Mouse (Mus musculus): ENCODE measurements around the gene Tac2. TPM values are rescaled to one million over a fixed set of nuclear protein-coding genes. Genes with fewer than 3 reads are reported as not detected.

The Tac2 gene
- polyA plus RNA-seq, 1 experiment from 2014 or later: 6.2 TPM

DNA sequence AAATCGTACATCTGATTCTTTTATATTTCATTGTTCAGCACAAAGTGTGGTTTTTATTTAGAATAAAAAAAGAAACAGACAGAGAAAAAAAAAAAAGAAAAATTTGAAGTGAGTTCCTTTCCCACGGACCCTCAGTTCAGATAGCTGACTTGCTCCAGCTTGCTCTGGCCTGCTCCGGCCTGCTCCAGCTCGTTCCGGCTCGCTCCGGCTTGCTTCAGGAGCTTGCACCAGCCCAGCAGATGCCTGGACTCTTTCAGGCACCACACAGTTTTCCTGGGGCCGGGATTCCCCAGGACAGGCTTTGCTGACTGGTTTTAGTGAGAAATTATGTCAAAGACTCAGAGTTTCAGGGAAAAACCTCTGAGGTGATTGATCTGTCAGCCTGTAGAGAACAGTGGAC lies 23.0 kb downstream of the Tac2 start:
- Histone ChIP-seq H3K4me2 (ENCODE audit: low read length) (no peak overlapping the region), H3K9ac (replicated peaks; ENCODE audit: low read depth, low read length) (no peak overlapping the region), H3K4me3 (replicated peaks; ENCODE audit: low read length) (no peak overlapping the region), H3K4me1 (replicated peaks; ENCODE audit: control insufficient read depth, insufficient read depth, low read length) (no peaks in the 10 kb centered on the region), H3K27me3 (replicated peaks; ENCODE audit: control insufficient read depth, insufficient read depth, low read length) (no peaks in the 10 kb centered on the region), H3K27ac (ENCODE audit: low read length) (no peak overlapping the region), H3K36me3 (ENCODE audit: control insufficient read depth, insufficient read depth) (peaks cover 28% of the 10 kb centered on the region), H3K9me3 (ENCODE audit: control insufficient read depth, low read length) (no peaks in the 10 kb centered on the region)
- no peak for ATAC-seq
- 93% methylated on average over 8 of the region's 8 CpGs for WGBS

DNA sequence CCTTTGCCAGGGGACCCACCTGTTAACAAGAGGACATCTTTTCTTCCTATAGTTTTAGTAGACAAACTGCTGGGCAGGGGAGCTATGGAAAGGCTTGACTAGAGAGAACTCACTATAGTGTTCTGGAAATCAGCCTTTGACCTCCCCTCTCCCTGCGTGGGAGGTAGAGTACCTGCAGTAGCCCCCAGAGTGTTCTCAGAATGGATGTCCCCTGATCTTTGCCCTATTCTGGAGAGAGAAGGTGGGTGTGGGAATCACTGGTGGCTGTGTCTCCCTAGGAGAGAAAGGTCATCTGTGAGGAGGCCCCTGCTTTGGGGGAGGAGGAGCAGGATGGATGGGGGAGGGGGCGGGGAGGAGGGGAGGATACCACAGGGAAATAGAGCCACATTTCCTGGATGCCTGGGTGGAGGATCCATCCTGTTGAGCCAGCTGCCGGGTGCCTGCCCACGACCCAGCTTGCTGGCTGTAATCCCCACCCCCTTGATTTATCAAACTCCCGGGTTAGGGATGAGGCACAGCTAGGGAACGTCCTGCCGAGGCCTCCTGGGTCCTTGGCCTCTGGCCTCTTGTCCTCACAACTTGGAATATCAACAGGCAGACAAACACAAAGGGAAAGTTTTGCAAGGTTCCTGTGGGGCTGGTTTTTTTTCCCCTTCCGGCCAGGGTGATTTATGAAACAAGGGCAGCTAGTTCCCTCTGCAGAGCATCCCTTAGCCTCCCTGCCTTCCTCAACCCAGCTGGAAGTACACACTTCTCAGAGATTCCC lies 24.8 kb downstream of the Tac2 start:
- H3K4me1 ChIP-seq (replicated peaks; ENCODE audit: control insufficient read depth, insufficient read depth, low read length): no peaks in the 10 kb centered on the region
- no peak overlapping the region for H3K9ac ChIP-seq (replicated peaks; ENCODE audit: low read depth, low read length)
- H3K36me3 ChIP-seq (ENCODE audit: control insufficient read depth, insufficient read depth): peaks cover 10% of the 10 kb centered on the region
- no peaks in the 10 kb centered on the region for H3K27me3 ChIP-seq (replicated peaks; ENCODE audit: control insufficient read depth, insufficient read depth, low read length)
- H3K4me2 ChIP-seq (ENCODE audit: low read length): no peak overlapping the region
- no peak overlapping the region for H3K27ac ChIP-seq (ENCODE audit: low read length)
- WGBS: 14% methylated on average over 7 of the region's 8 CpGs
- no peak overlapping the region for H3K4me3 ChIP-seq (replicated peaks; ENCODE audit: low read length)
- ATAC-seq: no peak
- no peaks in the 10 kb centered on the region for H3K9me3 ChIP-seq (ENCODE audit: control insufficient read depth, low read length)

GRCm38 (mm10) chr10:127750136-127750777 lies 26.0 kb downstream of the Tac2 start:
- Histone ChIP-seq H3K4me3 (replicated peaks; ENCODE audit: low read length) (peak overlapping the region; percentile 23; the same call in 1 of the 2 replicates), H3K9ac (replicated peaks; ENCODE audit: low read depth, low read length) (no peak overlapping the region), H3K27me3 (replicated peaks; ENCODE audit: control insufficient read depth, insufficient read depth, low read length) (no peaks in the 10 kb centered on the region), H3K9me3 (ENCODE audit: control insufficient read depth, low read length) (no peaks in the 10 kb centered on the region), H3K36me3 (ENCODE audit: control insufficient read depth, insufficient read depth) (peaks cover 5% of the 10 kb centered on the region; the same call in 1 of the 2 replicates), H3K27ac (ENCODE audit: low read length) (no peak overlapping the region), H3K4me2 (ENCODE audit: low read length) (peak overlapping the region; percentile 30), H3K4me1 (replicated peaks; ENCODE audit: control insufficient read depth, insufficient read depth, low read length) (no peaks in the 10 kb centered on the region)
- WGBS: 57% methylated on average over 24 of the region's 24 CpGs
- ATAC-seq: 0 out of 2 replicates have a peak, but pooled peaks have one; percentile 49

- no peak for ATAC-seq
- Histone ChIP-seq H3K9me3 (ENCODE audit: control insufficient read depth, low read length) (no peaks in the 10 kb centered on the region), H3K9ac (replicated peaks; ENCODE audit: low read depth, low read length) (no peak within 1 kb of the TSS), H3K4me1 (replicated peaks; ENCODE audit: control insufficient read depth, insufficient read depth, low read length) (no peaks in the 10 kb centered on the region), H3K27ac (ENCODE audit: low read length) (no peak within 1 kb of the TSS), H3K4me2 (ENCODE audit: low read length) (no peak within 1 kb of the TSS), H3K36me3 (ENCODE audit: control insufficient read depth, insufficient read depth) (0 out of 2 replicates have a peak, but pooled peaks cover 2% of the 10 kb centered on the region), H3K27me3 (replicated peaks; ENCODE audit: control insufficient read depth, insufficient read depth, low read length) (no peaks in the 10 kb centered on the region), H3K4me3 (replicated peaks; ENCODE audit: low read length) (no peak within 1 kb of the TSS)
- 74% methylated on average over 8 of the region's 8 CpGs for WGBS
Observed at GRCm38 (mm10) chr10:127751548-127751947, 27.3 kb downstream of the Tac2 start, which contains the start of gene Gpr182. Gpr182 (minus strand) TSS chr10:127751732.

GRCm38 (mm10) chr10:127754566-127755166 lies 30.4 kb downstream of the Tac2 start:
- Histone ChIP-seq H3K4me1 (replicated peaks; ENCODE audit: control insufficient read depth, insufficient read depth, low read length) (no peaks in the 10 kb centered on the region), H3K9ac (replicated peaks; ENCODE audit: low read depth, low read length) (no peak overlapping the region), H3K27me3 (replicated peaks; ENCODE audit: control insufficient read depth, insufficient read depth, low read length) (no peaks in the 10 kb centered on the region), H3K36me3 (ENCODE audit: control insufficient read depth, insufficient read depth) (no peaks in the 10 kb centered on the region), H3K9me3 (ENCODE audit: control insufficient read depth, low read length) (no peaks in the 10 kb centered on the region), H3K4me2 (ENCODE audit: low read length) (no peak overlapping the region), H3K27ac (ENCODE audit: low read length) (no peak overlapping the region), H3K4me3 (replicated peaks; ENCODE audit: low read length) (no peak overlapping the region)
- 76% methylated on average over 6 of the region's 6 CpGs for WGBS
- ATAC-seq: no peak

- WGBS: 66% methylated on average over 3 of the region's 3 CpGs
- H3K4me3 ChIP-seq (replicated peaks; ENCODE audit: low read length): no peak overlapping the region
- no peak for ATAC-seq
Observed at GRCm38 (mm10) chr10:127755246-127755645, 31.0 kb downstream of the Tac2 start.

DNA sequence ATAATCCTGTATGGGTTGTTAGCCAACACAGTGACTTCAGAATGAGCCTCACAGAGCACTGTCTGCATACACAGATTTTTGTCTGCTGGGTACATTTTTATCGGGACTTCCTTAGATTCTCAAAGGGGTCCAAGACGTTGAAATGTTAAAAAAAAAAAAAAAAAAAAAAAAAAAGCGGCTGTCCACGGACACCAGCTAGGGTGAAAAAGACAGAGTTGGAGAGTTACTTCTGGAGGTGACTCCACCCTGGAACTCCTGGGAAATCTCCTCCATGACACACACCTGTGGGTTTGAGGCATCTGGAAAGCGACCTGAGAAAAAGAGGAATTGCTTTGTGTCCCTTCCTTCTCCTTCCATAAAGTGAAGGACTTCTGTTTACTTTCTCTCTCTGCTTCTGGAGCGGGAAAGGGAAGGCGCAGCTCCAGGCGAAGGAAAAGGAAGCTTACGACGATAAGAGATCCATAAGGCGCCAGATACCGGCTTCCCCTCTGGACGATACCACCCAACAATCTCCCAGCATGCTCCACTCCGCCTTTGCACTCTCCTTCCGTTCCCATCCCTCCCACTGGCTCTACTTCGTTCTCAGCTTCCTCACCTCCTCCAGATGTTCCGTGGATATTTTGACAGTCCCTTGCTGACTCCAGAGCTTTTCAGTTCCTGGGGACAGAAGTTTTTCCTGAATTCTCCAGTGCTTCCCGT lies 31.6 kb downstream of the Tac2 start:
- Histone ChIP-seq H3K27ac (ENCODE audit: low read length) (no peak overlapping the region), H3K4me2 (ENCODE audit: low read length) (peak overlapping the region; percentile 29), H3K36me3 (ENCODE audit: control insufficient read depth, insufficient read depth) (no peaks in the 10 kb centered on the region), H3K27me3 (replicated peaks; ENCODE audit: control insufficient read depth, insufficient read depth, low read length) (no peaks in the 10 kb centered on the region), H3K9me3 (ENCODE audit: control insufficient read depth, low read length) (no peaks in the 10 kb centered on the region), H3K4me1 (replicated peaks; ENCODE audit: control insufficient read depth, insufficient read depth, low read length) (no peaks in the 10 kb centered on the region), H3K9ac (replicated peaks; ENCODE audit: low read depth, low read length) (0 out of 2 replicates have a peak overlapping the region, but pooled peaks have one; percentile 6), H3K4me3 (replicated peaks; ENCODE audit: low read length) (no peak overlapping the region)
- ATAC-seq: no peak
- WGBS: 46% methylated on average over 18 of the region's 18 CpGs

More at GRCm38 (mm10) chr10:127755246-127755645, 31.0 kb downstream of the Tac2 start:
- H3K36me3 ChIP-seq (ENCODE audit: control insufficient read depth, insufficient read depth): no peaks in the 10 kb centered on the region
- H3K27me3 ChIP-seq (replicated peaks; ENCODE audit: control insufficient read depth, insufficient read depth, low read length): no peaks in the 10 kb centered on the region
- no peak overlapping the region for H3K27ac ChIP-seq (ENCODE audit: low read length)
- no peaks in the 10 kb centered on the region for H3K9me3 ChIP-seq (ENCODE audit: control insufficient read depth, low read length)
- no peaks in the 10 kb centered on the region for H3K4me1 ChIP-seq (replicated peaks; ENCODE audit: control insufficient read depth, insufficient read depth, low read length)
- H3K4me2 ChIP-seq (ENCODE audit: low read length): no peak overlapping the region
- H3K9ac ChIP-seq (replicated peaks; ENCODE audit: low read depth, low read length): no peak overlapping the region

- no peak within 1 kb of the TSS for H3K9ac ChIP-seq (replicated peaks; ENCODE audit: low read depth, low read length)
- H3K4me1 ChIP-seq (replicated peaks; ENCODE audit: control insufficient read depth, insufficient read depth, low read length): no peaks in the 10 kb centered on the region
- H3K4me3 ChIP-seq (replicated peaks; ENCODE audit: low read length): no peak within 1 kb of the TSS
- H3K27me3 ChIP-seq (replicated peaks; ENCODE audit: control insufficient read depth, insufficient read depth, low read length): no peaks in the 10 kb centered on the region
- no peak for ATAC-seq
- H3K27ac ChIP-seq (ENCODE audit: low read length): no peak within 1 kb of the TSS
- no peaks in the 10 kb centered on the region for H3K36me3 ChIP-seq (ENCODE audit: control insufficient read depth, insufficient read depth)
- H3K9me3 ChIP-seq (ENCODE audit: control insufficient read depth, low read length): no peaks in the 10 kb centered on the region
- H3K4me2 ChIP-seq (ENCODE audit: low read length): no peak within 1 kb of the TSS
- 74% methylated on average over 9 of the region's 9 CpGs for WGBS
Observed at GRCm38 (mm10) chr10:127759181-127760110, 35.2 kb downstream of the Tac2 start, which contains the start of the genes Rdh1 and Rdh16f1. Rdh1 (plus strand) TSS chr10:127759721. Rdh16f1 (plus strand) TSS chr10:127759787.

All from forebrain, embryonic 16.5 days (tissue).